Mouse (Mus musculus) kidney, adult 2 months (tissue): ENCODE data around the gene Zfp266.

Experiments used
- CTCF ChIP-seq: fragments of 200-500 bp; conservative IDR thresholded peaks from 2 replicates; pipeline ENCODE4 v1.5.1; 2011; ENCODE audit warnings: low read depth, mild to moderate bottlenecking, control low read depth, low read length, moderate library complexity, mixed read lengths; ENCODE audit not compliant: insufficient read depth, insufficient read length
- POLR2A ChIP-seq: fragments of 200-500 bp; IDR thresholded peaks from one replicate; pipeline ENCODE4 v1.6.1; 2011; ENCODE audit warnings: low read depth, low read length, control low read depth

- TF ChIP-seq CTCF (no peak), POLR2A (no peak)
Measured at GRCm38 (mm10) chr9:20493281-20493680, 27.9 kb downstream of the Zfp266 start.
